Mouse (Mus musculus) induced T-regulatory cell, adult 2 months (primary cell): ENCODE results near the gene Tmem41b.

Experiments
- DNase-seq: peaks from one replicate; pipeline ENCODE4 v3.0.0-alpha.2; 2012; ENCODE audit warnings: low read depth

Gene Tmem41b

GRCm38 (mm10) chr7:109922889-109923288 lies 63.8 kb downstream of the Tmem41b start:
- no peak for DNase-seq
